Mouse (Mus musculus) embryonic facial prominence, embryonic 14.5 days (tissue): ENCODE data around the gene Dctn3. TPM values are rescaled to one million over a fixed set of nuclear protein-coding genes. Genes with fewer than 3 reads are reported as not detected.
A peak's percentile ranks its signal among the peaks of the same experiment; 100 is the strongest.

Experiments
- ATAC-seq: fragments of 200-750 bp; cut with Nextera tagmentation; 2 replicates; pipeline ENCODE4 v1.8.0; 2017; ENCODE audit warnings: low read depth, moderate number of reproducible peaks, moderate TSS enrichment
- DNase-seq: peaks from one replicate; pipeline ENCODE4 v3.0.0-alpha.2; 2015; ENCODE audit warnings: low spot score
- H3K27ac ChIP-seq: fragments of 300-500 bp; sonication (generic); replicated peaks from 2 replicates; pipeline ENCODE4 v1.5.1; 2014; ENCODE audit warnings: low read depth, mild to moderate bottlenecking, low read length, moderate library complexity
- H3K27me3 ChIP-seq: fragments of 300-500 bp; sonication (generic); replicated peaks from 2 replicates; pipeline ENCODE4 v1.6.1; 2014; ENCODE audit warnings: low read length; ENCODE audit not compliant: control insufficient read depth, insufficient read depth
- H3K36me3 ChIP-seq: fragments of 300-500 bp; sonication (generic); 2 replicates; pipeline ENCODE4 v1.6.1; 2014; ENCODE audit warnings: low read length, mixed read lengths; ENCODE audit not compliant: control insufficient read depth, insufficient read depth
- H3K4me1 ChIP-seq: fragments of 300-500 bp; sonication (generic); 2 replicates; pipeline ENCODE4 v1.6.1; 2014; ENCODE audit warnings: antibody characterized with exemption, low read length; ENCODE audit not compliant: control insufficient read depth, insufficient read depth
- H3K4me2 ChIP-seq: fragments of 300-500 bp; sonication (generic); 2 replicates; pipeline ENCODE4 v1.6.1; 2014; ENCODE audit warnings: low read depth, mild to moderate bottlenecking, low read length, moderate library complexity, mixed read lengths
- H3K4me3 ChIP-seq: fragments of 300-500 bp; sonication (generic); 2 replicates; pipeline ENCODE4 v1.5.1; 2014; ENCODE audit warnings: low read depth, mild to moderate bottlenecking, low read length
- H3K9ac ChIP-seq: fragments of 300-500 bp; sonication (generic); 2 replicates; pipeline ENCODE4 v1.6.1; 2014; ENCODE audit warnings: low read depth, mild to moderate bottlenecking, low read length, moderate library complexity, mixed read lengths
- H3K9me3 ChIP-seq: fragments of 300-500 bp; sonication (generic); 2 replicates; pipeline ENCODE4 v1.6.1; 2016; ENCODE audit warnings: low read length; ENCODE audit not compliant: control insufficient read depth
- WGBS: fragments of 180-500 bp; shearing (Covaris S2); extraction: QIAGEN DNeasy Blood & Tissue Kit; methylation state at CpG from one replicate; pipeline ENCODE4 v1.1.7; 2014; 5-methylcytosine and 5-hydroxymethylcytosine counted together
- polyA plus RNA-seq: library from polyadenylated mRNA; unstranded; fragments of >200 nt; fragmentation: Nextera tagmentation; extraction: Ambion mirVana; gene quantifications from 2 replicates; pipeline ENCODE4 v1.2.1, GENCODE M21; 2014

The Dctn3 gene
- polyA plus RNA-seq, 1 experiment from 2014 or later = 112 TPM

DNA sequence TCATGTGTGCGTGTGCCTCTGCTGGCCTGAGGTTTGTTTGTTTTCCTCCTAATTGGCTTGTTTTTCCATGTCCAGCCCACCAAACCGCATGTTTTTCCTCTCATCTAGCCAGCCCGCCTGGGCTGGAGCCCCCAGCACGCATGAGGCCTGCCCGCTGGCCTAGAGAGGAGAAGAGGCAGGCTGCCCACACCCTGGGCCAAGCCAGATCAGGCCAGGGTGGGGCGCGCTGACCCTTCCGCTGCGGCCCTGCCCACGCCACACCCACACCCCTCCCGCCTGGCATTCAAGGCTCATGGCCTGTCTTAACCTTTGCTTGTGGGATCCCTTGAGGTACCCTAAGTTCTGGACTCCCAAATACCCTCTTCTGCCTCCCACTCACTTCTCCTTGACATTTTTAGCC is 56.3 kb downstream of the Dctn3 start:
- H3K4me3 ChIP-seq = no peak overlapping the region
- no peak for ATAC-seq
- H3K36me3 ChIP-seq = peaks cover 4% of the 10 kb centered on the region
- WGBS = 72% methylated on average over 10 of the region's 11 CpGs
- no peak overlapping the region for H3K27ac ChIP-seq
- H3K9ac ChIP-seq = no peak overlapping the region
- DNase-seq = no peak
- peaks cover 23% of the 10 kb centered on the region for H3K4me1 ChIP-seq
- no peak overlapping the region for H3K4me2 ChIP-seq
- no peaks in the 10 kb centered on the region for H3K27me3 ChIP-seq
- no peaks in the 10 kb centered on the region for H3K9me3 ChIP-seq

- 0% methylated on average over 1 of the region's 8 CpGs for WGBS
- peaks cover 4% of the 10 kb centered on the region for H3K36me3 ChIP-seq
- H3K4me1 ChIP-seq = peaks cover 31% of the 10 kb centered on the region
- DNase-seq = peak; percentile 16
- H3K9ac ChIP-seq = peak overlapping the region; percentile 34; the same call in 1 of the 2 replicates
- no peak overlapping the region for H3K4me2 ChIP-seq
- no peaks in the 10 kb centered on the region for H3K9me3 ChIP-seq
- no peaks in the 10 kb centered on the region for H3K27me3 ChIP-seq
- no peak overlapping the region for H3K4me3 ChIP-seq
- ATAC-seq = no peak
- peak overlapping the region; percentile 68 for H3K27ac ChIP-seq
These were observed 57.8 kb downstream of the Dctn3 start for GRCm38 (mm10) chr4:41665009-41665675.

Other genes starting within 250 kb of the Dctn3 start
- 12.5 and 13.7 TPM in 2 replicates for gene AI464131, start 220.1 kb downstream of the Dctn3 start, polyA plus RNA-seq
- gene 1110017D15Rik, start 205.8 kb downstream of the Dctn3 start, polyA plus RNA-seq = 6.0 and 16.3 TPM in 2 replicates
- 4.0 and 4.1 TPM in 2 replicates for gene Fam219a, start 153.6 kb downstream of the Dctn3 start, polyA plus RNA-seq
- gene Dnaic1, start 153.4 kb downstream of the Dctn3 start, polyA plus RNA-seq = 1.6 and 3.7 TPM in 2 replicates
- 22.7 and 26.0 TPM in 2 replicates for gene Enho, start 82.8 kb downstream of the Dctn3 start, polyA plus RNA-seq
- 12.8 and 13.0 TPM in 2 replicates for gene Cntfr, start 26.1 kb downstream of the Dctn3 start, polyA plus RNA-seq
- 317 and 362 TPM in 2 replicates for gene Il11ra1, start 23.2 kb downstream of the Dctn3 start, polyA plus RNA-seq
- gene Rpp25l, start 9.6 kb downstream of the Dctn3 start, polyA plus RNA-seq = 67.4 and 68.7 TPM in 2 replicates
- 0.12 and 0.15 TPM in 2 replicates for gene Arid3c, start 8.0 kb upstream of the Dctn3 start, polyA plus RNA-seq
- gene Galt, start 32.1 kb upstream of the Dctn3 start, polyA plus RNA-seq = 35.1 and 36.5 TPM in 2 replicates
- gene Sigmar1, start 33.0 kb upstream of the Dctn3 start, polyA plus RNA-seq = 77.9 and 79.7 TPM in 2 replicates
- gene Ccl27a, start 51.1 kb upstream of the Dctn3 start, polyA plus RNA-seq = 41.4 and 46.0 TPM in 2 replicates
- 53.6 TPM in 1 of 2 replicates, not detected in the other for gene Gm21541, start 180.4 kb upstream of the Dctn3 start, polyA plus RNA-seq
- 1.2 and 2.1 TPM in 2 replicates for gene Gm20878, start 218.4 kb upstream of the Dctn3 start, polyA plus RNA-seq
- 0.53 and 0.64 TPM in 2 replicates for gene Fam205a4, start 242.9 kb upstream of the Dctn3 start, polyA plus RNA-seq